Mouse (Mus musculus): ENCODE measurements around the gene Clca4a.
"Not testable (repeated sequence)": the region's sequence is repeated elsewhere in the genome, so short reads cannot be mapped to it uniquely, and the experiment has no call there.

Gene Clca4a

GRCm38 (mm10) chr3:144974945-144975344 is at the start of gene Clca4a:
Gene Clca4a (minus strand): TSS chr3:144975045.
- DNase-seq: no peak

GRCm38 (mm10) chr3:145017807-145018206 is 43.0 kb upstream of the Clca4a start:
- DNase-seq: no peak

GRCm38 (mm10) chr3:145004422-145004821 is 29.6 kb upstream of the Clca4a start:
- DNase-seq: no peak

- no peak for DNase-seq
Observed at GRCm38 (mm10) chr3:145000912-145001311, 26.1 kb upstream of the Clca4a start.

- no peak for DNase-seq
Observed at GRCm38 (mm10) chr3:144993055-144993454, 18.2 kb upstream of the Clca4a start.

GRCm38 (mm10) chr3:144992618-144993017 is 17.8 kb upstream of the Clca4a start:
- no peak for DNase-seq

- no peak for DNase-seq
Observed at GRCm38 (mm10) chr3:144985890-144986289, 11.0 kb upstream of the Clca4a start.

GRCm38 (mm10) chr3:144980551-144980950 is 5.7 kb upstream of the Clca4a start:
- DNase-seq: no peak

GRCm38 (mm10) chr3:144977631-144978030 is 2.8 kb upstream of the Clca4a start:
- no peak for DNase-seq

- no peak for DNase-seq
Observed at GRCm38 (mm10) chr3:144976091-144976490, 1.2 kb upstream of the Clca4a start.

GRCm38 (mm10) chr3:144971553-144972270 is 3.1 kb downstream of the Clca4a start:
- no peak for DNase-seq

- no peak for DNase-seq
Observed at GRCm38 (mm10) chr3:144969755-144970154, 5.1 kb downstream of the Clca4a start.

- no peak for DNase-seq
Observed at GRCm38 (mm10) chr3:144966074-144966473, 8.8 kb downstream of the Clca4a start.

- no peak for DNase-seq
Observed at GRCm38 (mm10) chr3:144950829-144951228, 24.0 kb downstream of the Clca4a start.

GRCm38 (mm10) chr3:144947376-144947775 is 27.5 kb downstream of the Clca4a start:
- DNase-seq: not testable (repeated sequence)

- DNase-seq: not testable (repeated sequence)
Observed at GRCm38 (mm10) chr3:144933625-144934024, 41.2 kb downstream of the Clca4a start.

- no peak for DNase-seq
Observed at GRCm38 (mm10) chr3:144933011-144933491, 41.8 kb downstream of the Clca4a start.

GRCm38 (mm10) chr3:144932335-144932734 is 42.5 kb downstream of the Clca4a start, which contains the start of gene Clca4b:
Gene Clca4b (minus strand): TSS chr3:144932529.
- no peak for DNase-seq

GRCm38 (mm10) chr3:144914014-144914413 is 60.8 kb downstream of the Clca4a start:
- DNase-seq: no peak
